Mouse (Mus musculus): ENCODE results near the gene Arrdc2.

Gene Arrdc2

GRCm38 (mm10) chr8:70863956-70864711, 24.6 kb upstream of the Arrdc2 start:
- DNase-seq = peak; percentile 44

GRCm38 (mm10) chr8:70862824-70863641, 23.5 kb upstream of the Arrdc2 start, which contains the start of gene Kcnn1:
Gene Kcnn1, minus strand, starts transcription at chr8:70863258.
- DNase-seq = no peak

GRCm38 (mm10) chr8:70857516-70857915, 18.0 kb upstream of the Arrdc2 start:
- no peak for DNase-seq

- DNase-seq = peak; percentile 78
Measured at GRCm38 (mm10) chr8:70856541-70857197, 17.1 kb upstream of the Arrdc2 start.

- DNase-seq = no peak
Measured at GRCm38 (mm10) chr8:70856028-70856427, 16.5 kb upstream of the Arrdc2 start.

- DNase-seq = no peak
Measured at GRCm38 (mm10) chr8:70853863-70854262, 14.3 kb upstream of the Arrdc2 start.

- DNase-seq = no peak
Measured at GRCm38 (mm10) chr8:70852595-70853231, 13.2 kb upstream of the Arrdc2 start.

- DNase-seq = no peak
Measured at GRCm38 (mm10) chr8:70851837-70852236, 12.3 kb upstream of the Arrdc2 start.

GRCm38 (mm10) chr8:70850947-70851346, 11.4 kb upstream of the Arrdc2 start:
- no peak for DNase-seq

- no peak for DNase-seq
Measured at GRCm38 (mm10) chr8:70850132-70850845, 10.8 kb upstream of the Arrdc2 start.

GRCm38 (mm10) chr8:70849333-70849990, 9.9 kb upstream of the Arrdc2 start:
- no peak for DNase-seq

- no peak for DNase-seq
Measured at GRCm38 (mm10) chr8:70846371-70847154, 7.0 kb upstream of the Arrdc2 start.

GRCm38 (mm10) chr8:70845108-70845507, 5.6 kb upstream of the Arrdc2 start:
- no peak for DNase-seq

GRCm38 (mm10) chr8:70844523-70844922, 5.0 kb upstream of the Arrdc2 start:
- DNase-seq = peak; percentile 77

- DNase-seq = no peak
Measured at GRCm38 (mm10) chr8:70843941-70844340, 4.4 kb upstream of the Arrdc2 start.

GRCm38 (mm10) chr8:70843214-70843773, 3.8 kb upstream of the Arrdc2 start:
- DNase-seq = no peak

- no peak for DNase-seq
Measured at GRCm38 (mm10) chr8:70842484-70842883, 3.0 kb upstream of the Arrdc2 start.

GRCm38 (mm10) chr8:70841147-70842072, 1.9 kb upstream of the Arrdc2 start:
- DNase-seq = peak; percentile 81

- DNase-seq = no peak
Measured at GRCm38 (mm10) chr8:70840590-70840989, 1.1 kb upstream of the Arrdc2 start.

Measured in right cerebral cortex, postnatal 25 days (tissue).